Mouse (Mus musculus): ENCODE data around the gene Fam169b.

DNA sequence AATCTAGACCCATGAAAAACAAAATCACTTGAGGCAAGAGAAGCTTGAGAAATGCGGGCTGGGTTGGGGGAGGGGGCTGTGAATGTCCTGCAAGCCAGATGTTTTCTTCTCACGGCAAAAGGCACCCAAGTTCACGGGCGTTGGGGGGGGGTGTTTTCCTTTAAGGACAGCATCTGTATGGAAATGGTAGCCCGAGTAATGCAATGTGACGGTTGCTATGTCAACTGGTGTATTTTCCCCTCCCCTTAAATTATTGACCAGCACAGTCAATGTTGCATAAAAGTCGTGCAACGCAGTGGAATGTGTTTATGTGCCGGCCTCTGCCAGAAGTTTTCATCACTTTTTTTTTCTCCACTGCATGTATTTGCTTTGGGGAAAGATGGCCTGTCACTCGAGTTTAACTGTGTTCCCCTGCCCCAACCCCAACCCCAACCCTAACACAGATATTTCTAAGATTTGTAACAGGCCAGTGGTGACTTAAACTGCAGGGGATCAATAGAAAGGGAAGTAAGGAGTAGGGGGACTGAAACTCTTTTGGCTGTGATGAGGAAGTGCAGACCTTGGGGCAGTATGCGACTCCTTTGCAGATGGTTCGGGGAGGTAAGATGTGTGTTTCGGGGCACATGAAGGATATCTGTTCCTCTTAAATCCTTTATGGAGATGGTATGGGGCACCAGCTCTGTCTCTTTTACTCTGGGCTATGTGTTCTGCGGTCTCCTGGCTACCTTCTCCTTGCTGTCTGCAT, 39.6 kb downstream of the Fam169b start:
- TF ChIP-seq EP300 (IDR thresholded peaks at IDR 0.05; ENCODE audit: low read depth) (no peak), CTCF (IDR thresholded peaks at IDR 0.05; ENCODE audit: low read depth) (no peak)
